ENCODE assay signal across 24 mouse cellular contexts in genomic region chr16:5371175-5371893, GRCm38 (mm10).
DNase-seq lines count a peak whose midpoint lies in the region; ATAC-seq lines count a peak whose summit lies in the region.
"Had no signal": no experiment of that assay in that cellular context is flagged by ENCODE, and none has a peak within 500 bp of the region (broad histone marks: within the 10 kb centered on the region; RNA-seq: fewer than 3 reads in every experiment).

No protein-coding gene starts in this region.

- peak; percentile 28 for DNase-seq in adrenal gland, postnatal 10 days
- no peak for DNase-seq in adrenal gland, postnatal 4 days (ENCODE audit: low spot score in 2 of 2)
- peak; percentile 41 for DNase-seq in heart, embryonic 10.5 days (ENCODE audit: low spot score)
- peak; percentile 70 for DNase-seq in CD4-positive helper T cell, adult 2 months (ENCODE audit: low read depth, low spot score)
- DNase-seq in induced T-regulatory cell, adult 2 months (ENCODE audit: low read depth): peak; percentile 52
- no peak for DNase-seq in cerebellum, adult 9-10 months
- DNase-seq: adrenal gland, adult 8-10 months; B cell, adult 2 months; cerebellum, adult 2 months; cerebellum, postnatal 14 days; embryo, embryonic 11 days; gastrocnemius, postnatal 10 days; heart, postnatal 4 days had no signal

- H3K4me3 ChIP-seq in heart, embryonic 10.5 days: no peak overlapping the region
- H3K4me3 ChIP-seq in heart, embryonic 11.5 days (ENCODE audit: low read depth, low read length): no peak overlapping the region
- H3K4me3 ChIP-seq: embryonic facial prominence, embryonic 15.5 days; erythroblast, embryonic 14.5 days; forebrain, embryonic 10.5 days; heart, adult 2 months; heart, embryonic 13.5 days; hindbrain, embryonic 13.5 days; intestine, embryonic 15.5 days had no signal

- H3K27me3 ChIP-seq in heart, embryonic 10.5 days (ENCODE audit: insufficient read depth, poor library complexity, severe bottlenecking): no peaks in the 10 kb centered on the region
- no peaks in the 10 kb centered on the region for H3K27me3 ChIP-seq in heart, embryonic 11.5 days (ENCODE audit: control insufficient read depth, insufficient read depth, low read length)
- H3K27me3 ChIP-seq: embryonic facial prominence, embryonic 15.5 days; heart, embryonic 13.5 days; hindbrain, embryonic 13.5 days; intestine, embryonic 15.5 days had no signal

- H3K36me3 ChIP-seq in heart, embryonic 10.5 days: no peaks in the 10 kb centered on the region
- H3K36me3 ChIP-seq in heart, embryonic 11.5 days (ENCODE audit: control insufficient read depth, insufficient read depth, low read length): no peaks in the 10 kb centered on the region
- H3K36me3 ChIP-seq: embryonic facial prominence, embryonic 15.5 days; forebrain, embryonic 10.5 days; heart, embryonic 13.5 days; hindbrain, embryonic 13.5 days; intestine, embryonic 15.5 days had no signal

- H3K9ac ChIP-seq in heart, embryonic 11.5 days (ENCODE audit: low read depth, low read length): no peak overlapping the region
- H3K9ac ChIP-seq: embryonic facial prominence, embryonic 15.5 days; heart, embryonic 13.5 days; hindbrain, embryonic 13.5 days; intestine, embryonic 15.5 days had no signal

- H3K4me1 ChIP-seq in heart, embryonic 10.5 days: peaks cover 11% of the 10 kb centered on the region
- H3K4me1 ChIP-seq in heart, embryonic 11.5 days (ENCODE audit: control insufficient read depth, insufficient read depth, low read length): peaks cover 3% of the 10 kb centered on the region; the same call in 1 of the 2 replicates
- H3K4me1 ChIP-seq: hindbrain, embryonic 13.5 days had no signal

- no peak for ATAC-seq in heart, embryonic 11.5 days (replicated peaks; ENCODE audit: insufficient number of reproducible peaks, low FRiP score, low TSS enrichment)
- ATAC-seq: forebrain, embryonic 16.5 days; hindbrain, postnatal 0 days; intestine, embryonic 15.5 days; Patski had no signal

- 84% methylated on average over 4 of the region's 4 CpGs for WGBS in heart, embryonic 10.5 days
- 80% methylated on average over 4 of the region's 4 CpGs for WGBS in heart, embryonic 11.5 days (ENCODE audit: insufficient replicate concordance)

- no peaks in the 10 kb centered on the region for H3K9me3 ChIP-seq in heart, embryonic 10.5 days
- no peaks in the 10 kb centered on the region for H3K9me3 ChIP-seq in heart, embryonic 11.5 days (replicated peaks; ENCODE audit: control insufficient read depth, low read length)
- H3K9me3 ChIP-seq: embryonic facial prominence, embryonic 15.5 days; forebrain, embryonic 10.5 days; heart, embryonic 13.5 days; hindbrain, embryonic 13.5 days; intestine, embryonic 15.5 days had no signal

- H3K27ac ChIP-seq in heart, embryonic 10.5 days: no peak overlapping the region
- H3K27ac ChIP-seq in heart, embryonic 11.5 days (ENCODE audit: low read depth, low read length): no peak overlapping the region
- H3K27ac ChIP-seq: embryonic facial prominence, embryonic 15.5 days; forebrain, embryonic 10.5 days; heart, adult 2 months; heart, embryonic 13.5 days; hindbrain, embryonic 13.5 days; hindbrain, postnatal 0 days; intestine, embryonic 15.5 days had no signal

- H3K4me2 ChIP-seq in heart, embryonic 11.5 days: no peak overlapping the region
- H3K4me2 ChIP-seq: embryonic facial prominence, embryonic 15.5 days; heart, embryonic 13.5 days; hindbrain, embryonic 13.5 days; intestine, embryonic 15.5 days had no signal

Comparison
In these comparisons a context has a peak if more than half of its experiments do, and no peak if none do; other contexts are left out.
1. DNase-seq: peak in adrenal gland, postnatal 10 days (single experiment), heart, embryonic 10.5 days (single experiment), CD4-positive helper T cell, adult 2 months (single experiment) and induced T-regulatory cell, adult 2 months (single experiment); none in adrenal gland, postnatal 4 days (0 of 2) and cerebellum, adult 9-10 months (single experiment).